9 mouse cellular contexts compared by ENCODE assay signal in genomic region chr2:136885579-136885978, GRCm38 (mm10). TPM values are rescaled to one million over a fixed set of nuclear protein-coding genes. Genes with fewer than 3 reads are reported as not detected.
DNase-seq lines count a peak whose midpoint lies in the region; ATAC-seq and TF ChIP-seq lines count a peak whose summit lies in the region.
"Had no signal": no experiment of that assay in that cellular context is flagged by ENCODE, and none has a peak within 500 bp of the region (broad histone marks: within the 10 kb centered on the region; RNA-seq: fewer than 3 reads in every experiment).

AL731706.2 (minus strand) TSS chr2:136885679.

- H3K9ac ChIP-seq in heart, embryonic 15.5 days, result no peak within 1 kb of the TSS
- H3K9ac ChIP-seq in liver, postnatal 0 days (replicated peaks), result no peak within 1 kb of the TSS

- DNase-seq in kidney, adult 2 months, result no peak
- no peak for DNase-seq in kidney, adult 11 months
- DNase-seq in embryonic facial prominence, embryonic 10.5 days (ENCODE audit: low spot score), result no peak
- no peak for DNase-seq in liver, postnatal 0 days
- no peak for DNase-seq in urinary bladder, adult 2 months (ENCODE audit: low spot score)
- DNase-seq in urinary bladder, postnatal 10 days (ENCODE audit: low spot score), result no peak
- no peak for DNase-seq in cerebellum, adult 9-11 months
- DNase-seq: cerebellum, postnatal 36 days had no signal

- TF ChIP-seq POLR2A in kidney, adult 2 months (IDR thresholded peaks at IDR 0.05; ENCODE audit: low read depth, low read length), result no peak

- H3K4me1 ChIP-seq in kidney, adult 2 months (ENCODE audit: control insufficient read depth, insufficient read depth, low read length), result peaks cover 6% of the 10 kb centered on the region; the same call in 1 of the 2 replicates
- H3K4me1 ChIP-seq in embryonic facial prominence, embryonic 10.5 days, result no peaks in the 10 kb centered on the region
- peaks cover 14% of the 10 kb centered on the region for H3K4me1 ChIP-seq in heart, embryonic 15.5 days (replicated peaks)
- peaks cover 6% of the 10 kb centered on the region for H3K4me1 ChIP-seq in liver, postnatal 0 days (ENCODE audit: insufficient read depth)

- no peak for TF ChIP-seq EP300 in liver, postnatal 0 days (IDR thresholded peaks at IDR 0.05; ENCODE audit: low read depth)

- no peak within 1 kb of the TSS for H3K4me2 ChIP-seq in heart, embryonic 15.5 days
- H3K4me2 ChIP-seq in liver, postnatal 0 days (ENCODE audit: low read depth, low read length), result no peak within 1 kb of the TSS

- H3K9me3 ChIP-seq in embryonic facial prominence, embryonic 10.5 days, result no peaks in the 10 kb centered on the region
- no peaks in the 10 kb centered on the region for H3K9me3 ChIP-seq in heart, embryonic 15.5 days (replicated peaks)
- no peaks in the 10 kb centered on the region for H3K9me3 ChIP-seq in liver, postnatal 0 days (ENCODE audit: low read length)

- TF ChIP-seq CTCF in kidney, adult 2 months (conservative IDR thresholded peaks at IDR 0.05; ENCODE audit: insufficient read depth, insufficient read length, low read depth, low read length), result no peak
- no peak for TF ChIP-seq CTCF in liver, postnatal 0 days (IDR thresholded peaks at IDR 0.05; ENCODE audit: low read depth)

- ATAC-seq in heart, embryonic 15.5 days (replicated peaks; ENCODE audit: insufficient number of reproducible peaks, insufficient read depth, low FRiP score, low read depth), result no peak
- ATAC-seq in liver, postnatal 0 days, result no peak

- H3K36me3 ChIP-seq in kidney, adult 2 months (ENCODE audit: control insufficient read depth, insufficient read depth, low read length), result peaks cover 12% of the 10 kb centered on the region
- peaks cover 50% of the 10 kb centered on the region for H3K36me3 ChIP-seq in embryonic facial prominence, embryonic 10.5 days (replicated peaks)
- H3K36me3 ChIP-seq in heart, embryonic 15.5 days, result peaks cover 25% of the 10 kb centered on the region
- peaks cover 27% of the 10 kb centered on the region for H3K36me3 ChIP-seq in liver, postnatal 0 days (replicated peaks; ENCODE audit: insufficient read depth, low read length)

- H3K4me3 ChIP-seq in kidney, adult 2 months (ENCODE audit: insufficient read depth, low read depth, low read length), result no peak within 1 kb of the TSS
- H3K4me3 ChIP-seq in embryonic facial prominence, embryonic 10.5 days, result no peak within 1 kb of the TSS
- H3K4me3 ChIP-seq in heart, embryonic 15.5 days, result no peak within 1 kb of the TSS
- no peak within 1 kb of the TSS for H3K4me3 ChIP-seq in liver, postnatal 0 days (ENCODE audit: low read depth, low read length)

- H3K27ac ChIP-seq in kidney, adult 2 months (ENCODE audit: insufficient read depth, low read depth, low read length), result no peak within 1 kb of the TSS
- H3K27ac ChIP-seq in embryonic facial prominence, embryonic 10.5 days (replicated peaks), result no peak within 1 kb of the TSS
- H3K27ac ChIP-seq in heart, embryonic 15.5 days, result no peak within 1 kb of the TSS
- H3K27ac ChIP-seq in liver, postnatal 0 days (ENCODE audit: low read depth), result no peak within 1 kb of the TSS

- WGBS in kidney, adult 2 months, result 97% methylated on average over 2 of the region's 2 CpGs
- 92% methylated on average over 2 of the region's 2 CpGs for WGBS in embryonic facial prominence, embryonic 10.5 days
- 94% methylated on average over 2 of the region's 2 CpGs for WGBS in heart, embryonic 15.5 days
- WGBS in liver, postnatal 0 days (ENCODE audit: insufficient replicate concordance), result 82% methylated on average over 2 of the region's 2 CpGs

- no peaks in the 10 kb centered on the region for H3K27me3 ChIP-seq in kidney, adult 2 months (replicated peaks; ENCODE audit: control insufficient read depth, insufficient read depth, low read length)
- no peaks in the 10 kb centered on the region for H3K27me3 ChIP-seq in embryonic facial prominence, embryonic 10.5 days (replicated peaks; ENCODE audit: low read depth, poor library complexity, severe bottlenecking)
- H3K27me3 ChIP-seq in heart, embryonic 15.5 days, result no peaks in the 10 kb centered on the region
- H3K27me3 ChIP-seq in liver, postnatal 0 days (ENCODE audit: insufficient read depth, low read length), result no peaks in the 10 kb centered on the region

RNA-seq across cellular contexts. Expression of gene AL731706.2, which starts in this region (rescaled TPM):
- not detected in 2 replicates for polyA plus RNA-seq in kidney, adult 2 months (2012; rRNA removed)
- polyA plus RNA-seq in embryonic facial prominence, embryonic 10.5 days (2016; fragmentation: Nextera tagmentation; extraction: Ambion mirVana), result 24.9 and 37.9 TPM in 2 replicates
- 52.3 and 59.3 TPM in 2 replicates for polyA plus RNA-seq in heart, embryonic 15.5 days (2015; fragmentation: Nextera tagmentation; extraction: Ambion mirVana)
- polyA plus RNA-seq in liver, postnatal 0 days (2015; fragmentation: Nextera tagmentation; extraction: Ambion mirVana), result 23.8 and 24.4 TPM in 2 replicates
- not detected in 2 replicates for polyA plus RNA-seq in urinary bladder, adult 2 months (2012; rRNA removed)
